Mouse (Mus musculus): ENCODE measurements around the gene Golph3. TPM values are rescaled to one million over a fixed set of nuclear protein-coding genes. Genes with fewer than 3 reads are reported as not detected.
A peak's percentile ranks its signal among the peaks of the same experiment; 100 is the strongest.

Gene Golph3
- total RNA-seq (2021): 10 to 100 TPM; 92.1 to 99.2 TPM

DNA sequence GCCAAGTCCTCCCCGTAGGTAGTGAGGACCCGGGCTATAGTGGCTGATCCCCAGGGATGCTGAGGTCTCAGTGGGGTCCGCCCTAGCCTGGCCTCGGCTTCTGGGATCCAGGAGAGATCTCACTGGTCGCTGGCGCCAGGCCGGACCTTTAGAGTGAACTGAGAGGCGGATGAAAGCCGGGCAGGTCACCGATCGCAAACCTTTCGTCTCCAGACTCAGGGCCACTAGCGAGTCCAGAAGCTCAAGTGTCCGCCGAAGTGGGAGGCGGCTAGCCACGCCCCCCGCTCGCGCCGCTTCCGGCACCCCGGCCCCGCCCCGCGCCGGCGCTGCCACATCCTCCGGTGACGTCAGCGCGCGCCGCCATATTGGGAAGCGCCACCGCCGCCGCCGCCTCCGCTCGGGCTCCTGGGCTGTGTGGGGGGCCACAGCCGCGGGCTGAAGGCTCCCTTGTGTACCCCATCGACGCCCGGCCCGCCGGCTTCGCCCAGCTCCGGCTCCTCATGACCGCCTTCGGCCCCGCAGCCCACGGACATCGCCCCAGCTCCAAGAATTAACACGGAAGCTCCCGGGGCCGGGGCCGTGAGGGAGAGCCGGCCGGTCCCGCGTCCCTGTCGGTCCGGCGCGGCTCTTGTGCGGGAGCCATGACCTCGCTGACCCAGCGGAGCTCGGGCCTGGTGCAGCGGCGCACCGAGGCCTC, at the start of gene Golph3:
TSS of gene Golph3 (plus strand) at position 360 of the 697 bp plus-strand sequence.
- DNase-seq: peak; percentile 92 to 93

GRCm38 (mm10) chr15:12273325-12274052, 47.8 kb upstream of the Golph3 start:
- DNase-seq: no peak

DNA sequence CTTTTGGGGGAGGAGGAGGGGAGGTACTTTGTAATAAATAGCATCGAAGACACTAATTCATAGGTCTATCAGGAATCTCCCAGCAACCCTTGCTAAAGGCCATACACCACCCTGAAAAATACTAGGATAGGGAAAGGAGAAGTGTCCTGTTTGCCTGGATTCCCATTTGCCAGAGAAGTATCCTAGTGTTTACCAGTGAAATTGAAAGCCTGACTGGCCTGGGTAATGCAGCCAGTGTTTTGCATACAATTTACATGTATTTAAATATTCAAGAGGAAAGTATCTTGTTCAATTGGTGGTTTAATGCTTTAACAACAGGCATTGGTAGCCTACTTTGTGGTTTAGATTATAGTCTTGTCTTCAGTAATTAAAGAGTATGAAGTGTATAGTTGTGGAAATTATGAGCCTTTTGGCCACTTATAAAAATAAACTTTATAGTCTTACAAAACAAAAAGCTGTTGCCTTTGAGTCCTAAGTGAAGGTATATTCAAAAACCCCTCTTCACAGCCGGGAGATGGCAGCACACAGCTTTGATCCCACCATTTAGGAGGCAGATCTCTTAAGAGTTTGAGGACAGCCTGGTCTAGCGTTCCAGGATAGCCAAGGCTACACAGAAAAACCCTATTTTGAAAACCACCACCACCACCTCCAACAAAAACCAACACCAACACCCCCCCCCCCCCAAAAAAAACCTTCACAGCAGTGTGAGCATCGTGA, 47.0 kb upstream of the Golph3 start:
- DNase-seq: no peak

GRCm38 (mm10) chr15:12275091-12275623, 46.1 kb upstream of the Golph3 start:
- DNase-seq: no peak

DNA sequence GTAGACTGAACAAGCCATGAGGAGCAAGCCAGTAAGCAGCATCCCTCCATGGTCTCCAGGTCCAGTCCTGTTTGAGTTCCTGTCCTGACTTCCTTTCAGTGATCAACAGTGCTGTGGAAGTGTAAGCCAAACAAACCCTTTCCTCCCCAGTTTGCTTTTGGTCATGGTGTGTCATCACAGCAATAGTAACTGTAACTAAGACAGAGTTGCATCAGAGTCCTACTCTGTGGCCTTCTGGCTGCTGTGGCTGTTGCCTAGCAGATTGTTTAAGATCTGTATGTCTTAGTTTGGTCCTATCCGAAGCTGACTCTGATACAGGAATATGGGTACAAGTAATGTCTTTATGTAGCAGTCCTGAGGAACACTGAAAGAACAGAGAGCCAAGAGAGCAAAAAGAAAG, 41.4 kb upstream of the Golph3 start:
- DNase-seq: no peak

DNA sequence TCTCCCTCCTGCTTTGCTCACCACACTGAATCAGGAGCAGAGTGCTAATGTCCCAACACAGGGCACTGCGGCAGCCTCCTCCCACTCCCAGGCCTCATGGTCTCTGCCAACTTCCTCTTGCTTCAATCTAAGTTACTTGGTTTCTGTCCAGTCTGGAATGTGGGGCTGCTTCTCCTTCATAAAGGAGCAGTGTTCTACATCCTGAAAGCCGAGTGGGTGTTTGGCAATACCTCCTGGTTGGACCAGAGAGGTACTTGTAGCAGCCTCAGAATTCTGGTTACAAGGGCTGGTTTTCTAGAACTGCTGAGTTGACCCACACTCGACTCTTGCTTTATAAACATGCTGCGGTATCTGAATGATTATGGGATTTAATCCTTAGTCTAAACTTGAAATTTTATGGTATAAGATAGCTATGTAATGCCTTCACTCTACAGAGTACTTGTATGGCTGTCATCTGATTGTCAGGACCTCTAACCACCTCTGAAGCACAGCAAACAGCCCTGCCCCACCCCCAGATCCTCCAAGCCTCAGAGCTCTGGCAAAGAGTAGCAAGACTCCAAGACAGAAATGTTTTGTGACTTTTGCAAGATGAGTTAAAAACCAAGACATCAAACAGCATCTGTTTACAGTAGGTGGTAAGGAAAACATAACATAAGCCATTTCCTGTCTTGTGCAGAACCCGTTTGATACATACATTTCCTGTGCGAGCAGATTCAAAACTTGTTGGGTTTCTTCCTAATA, 36.3 kb upstream of the Golph3 start:
- DNase-seq: peak in 1 of 2 experiments; percentile 23

GRCm38 (mm10) chr15:12285535-12285809, 35.8 kb upstream of the Golph3 start:
- no peak for DNase-seq

DNA sequence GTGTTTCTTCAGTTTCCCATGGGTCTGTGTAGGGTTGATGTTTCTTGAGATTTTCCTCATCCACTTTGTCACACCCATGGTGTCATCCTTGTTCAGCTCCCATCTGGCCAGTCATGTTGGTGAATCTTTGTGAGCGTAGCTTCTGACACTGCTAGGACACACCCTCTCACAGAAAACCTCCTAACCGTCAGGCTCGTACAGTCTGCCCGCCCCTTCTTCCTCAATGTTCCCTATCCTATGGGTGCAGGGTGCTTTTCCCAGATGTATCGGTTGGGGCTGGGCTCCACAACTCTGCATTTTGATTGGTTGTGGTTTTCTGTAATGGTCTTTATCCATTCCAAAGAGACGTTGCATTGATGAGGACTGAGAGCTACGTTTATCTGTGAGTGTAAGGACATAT, 30.9 kb upstream of the Golph3 start:
- no peak for DNase-seq

DNA sequence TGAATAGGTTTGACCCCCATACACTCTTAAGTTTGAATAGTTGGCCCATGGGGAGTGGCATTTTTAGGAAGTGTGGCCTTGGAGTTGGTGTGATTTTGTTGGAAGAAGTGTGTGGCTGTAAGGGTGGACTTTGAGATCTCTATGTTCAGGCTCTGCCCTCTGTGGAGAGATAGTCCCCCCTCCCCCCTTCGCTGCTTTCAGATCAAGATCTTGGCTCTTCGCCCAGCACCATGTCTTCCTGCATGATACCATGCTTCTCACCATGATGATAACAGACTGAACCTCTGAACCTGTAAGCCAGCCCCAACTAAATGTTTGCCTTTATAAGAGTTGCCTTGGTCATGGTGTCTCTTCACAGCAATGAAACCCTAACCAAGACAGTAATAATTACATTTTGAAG, 29.5 kb upstream of the Golph3 start:
- DNase-seq: no peak

- DNase-seq: no peak
Measured at GRCm38 (mm10) chr15:12296228-12296627, 25.0 kb upstream of the Golph3 start.

- no peak for DNase-seq
Measured at GRCm38 (mm10) chr15:12298231-12298737, 23.0 kb upstream of the Golph3 start.

DNA sequence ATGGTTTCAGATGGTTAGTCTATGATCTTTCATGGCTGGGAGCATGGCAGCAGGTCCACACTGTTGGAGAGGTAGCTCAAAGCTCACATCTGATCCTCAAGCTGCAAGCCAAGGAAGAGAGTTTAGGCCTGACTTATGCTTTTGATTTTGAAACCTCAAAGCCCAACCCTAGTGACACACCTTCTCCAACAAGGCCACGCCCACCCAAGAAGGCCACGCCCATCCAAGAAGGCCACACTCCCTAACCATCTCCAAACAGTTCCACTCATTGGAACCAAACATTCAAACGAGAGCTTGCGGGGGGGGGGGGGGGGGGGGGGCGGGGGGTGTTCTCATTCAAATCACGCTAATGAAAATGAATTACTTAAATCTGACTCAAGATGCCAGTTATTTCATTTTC, 19.5 kb upstream of the Golph3 start:
- no peak for DNase-seq

DNA sequence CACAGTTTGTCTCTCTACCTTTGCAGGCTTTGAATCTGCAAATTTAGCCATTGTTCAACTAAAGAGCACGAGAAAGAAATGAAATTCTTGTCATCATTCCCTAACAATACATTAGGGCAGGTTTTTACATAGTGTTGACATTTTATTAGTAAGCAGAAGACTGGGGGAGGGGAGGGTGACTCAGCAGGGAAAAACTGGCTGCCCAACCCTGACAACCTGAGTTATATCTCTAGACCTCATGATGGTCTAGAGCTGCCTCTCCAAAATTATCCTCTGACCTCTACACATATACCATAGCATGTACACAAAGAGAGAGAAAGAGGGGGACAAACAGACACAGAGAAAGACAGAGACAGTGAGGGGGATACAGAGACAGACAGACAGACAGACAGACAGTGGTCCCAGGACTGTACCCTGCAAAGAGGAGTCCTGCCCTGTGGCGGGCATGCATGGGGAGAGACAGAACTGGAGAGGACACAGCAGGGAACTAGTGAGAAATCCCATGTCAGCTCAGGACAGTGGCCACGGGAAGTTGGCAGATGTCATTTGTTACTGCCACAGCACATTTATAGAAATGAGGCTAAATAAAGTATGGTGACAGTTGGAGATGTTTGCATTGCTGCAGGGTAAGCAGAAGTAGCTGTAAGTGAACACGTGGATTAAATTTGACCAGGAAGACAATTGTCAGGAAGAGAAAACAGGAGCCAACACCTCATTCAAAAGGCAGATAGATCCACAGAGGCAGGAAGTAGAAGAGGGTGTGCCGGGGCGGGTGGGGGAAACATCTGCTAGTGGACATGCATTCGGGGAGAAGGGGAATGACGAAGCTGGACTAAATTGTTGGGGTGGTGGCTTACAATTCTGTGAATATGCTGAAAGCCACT, 14.8 kb upstream of the Golph3 start:
- no peak for DNase-seq

GRCm38 (mm10) chr15:12307114-12307513, 14.1 kb upstream of the Golph3 start:
- DNase-seq: no peak

DNA sequence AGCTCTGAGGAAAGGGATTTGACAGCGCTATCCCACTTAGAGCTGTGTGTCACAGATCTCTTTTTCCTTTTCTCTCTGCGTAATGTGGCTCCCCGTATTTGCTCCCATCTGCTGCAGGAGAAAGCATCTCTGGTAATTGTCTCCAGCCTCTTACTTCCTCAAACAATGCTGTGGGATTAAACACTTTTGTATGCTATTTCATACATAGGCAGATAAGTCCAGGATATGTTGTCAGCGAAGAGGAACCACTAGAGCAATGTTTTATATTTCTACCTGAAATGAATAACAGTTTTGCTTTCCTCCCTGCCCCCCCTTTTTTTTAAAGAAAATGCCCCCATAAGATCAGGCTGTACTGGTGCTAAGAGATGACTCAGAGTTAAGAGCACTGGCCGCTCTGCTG, 12.7 kb upstream of the Golph3 start:
- DNase-seq: no peak

DNA sequence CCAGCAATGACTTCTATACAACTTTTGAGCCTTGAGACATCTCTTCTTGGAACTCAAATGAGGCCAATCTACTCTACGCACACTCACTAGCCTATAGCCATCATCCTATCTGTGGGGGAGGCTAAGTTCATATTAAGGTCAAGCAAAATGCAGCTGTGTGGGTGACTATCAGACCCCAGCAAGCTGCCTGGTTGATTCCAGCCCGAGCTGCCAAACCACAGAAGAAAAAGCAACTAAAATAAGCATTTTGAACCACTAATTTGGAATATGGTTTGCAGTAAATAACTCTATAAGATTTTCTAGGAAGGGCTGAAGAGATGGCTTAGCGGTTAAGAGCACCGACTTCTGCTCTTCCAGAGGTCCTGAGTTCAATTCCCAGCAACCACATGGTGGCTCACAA, 10.6 kb upstream of the Golph3 start:
- no peak for DNase-seq

DNA sequence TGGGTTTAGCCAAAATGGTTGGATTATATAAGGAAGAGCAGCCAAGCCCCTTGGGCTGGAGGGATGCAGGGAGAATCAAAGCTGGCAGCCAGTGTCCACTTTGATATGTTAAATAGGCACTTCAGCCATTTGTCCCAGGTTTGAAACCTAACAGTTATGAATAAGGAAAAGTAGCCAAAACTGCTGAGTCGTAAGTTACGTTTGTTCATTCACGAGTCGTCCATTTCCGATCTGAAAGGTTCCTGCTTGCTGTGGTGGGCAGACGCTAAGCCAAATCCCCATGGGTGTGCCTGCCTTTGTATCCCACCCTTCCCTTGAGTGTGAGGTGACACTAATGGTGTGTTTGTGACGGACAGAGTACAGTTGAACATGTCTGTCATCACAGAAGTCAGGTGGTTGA, 9.8 kb upstream of the Golph3 start:
- DNase-seq: no peak

- DNase-seq: no peak
Measured at GRCm38 (mm10) chr15:12313255-12313654, 8.0 kb upstream of the Golph3 start.

- no peak for DNase-seq
Measured at GRCm38 (mm10) chr15:12314584-12314983, 6.7 kb upstream of the Golph3 start.

DNA sequence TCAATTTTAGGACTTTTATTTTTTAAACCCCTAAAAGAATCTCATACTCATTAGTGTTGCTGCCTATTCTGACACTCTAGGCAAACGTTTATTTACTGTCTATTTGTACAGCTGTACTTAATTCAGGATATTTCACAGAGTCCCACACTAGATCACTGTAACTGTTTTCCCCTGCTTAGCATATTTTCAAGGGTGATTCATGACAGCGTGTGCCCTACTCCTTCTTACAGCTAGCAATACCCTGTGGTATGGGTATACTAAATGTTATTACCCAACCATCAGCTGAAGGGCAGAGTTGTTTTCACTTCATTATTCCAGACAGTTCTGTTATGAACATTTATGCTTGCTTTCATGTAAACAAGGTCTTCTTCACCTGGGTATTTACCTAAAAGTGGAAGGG, 5.3 kb upstream of the Golph3 start:
- DNase-seq: no peak

- no peak for DNase-seq
Measured at GRCm38 (mm10) chr15:12317290-12317689, 4.0 kb upstream of the Golph3 start.

DNA sequence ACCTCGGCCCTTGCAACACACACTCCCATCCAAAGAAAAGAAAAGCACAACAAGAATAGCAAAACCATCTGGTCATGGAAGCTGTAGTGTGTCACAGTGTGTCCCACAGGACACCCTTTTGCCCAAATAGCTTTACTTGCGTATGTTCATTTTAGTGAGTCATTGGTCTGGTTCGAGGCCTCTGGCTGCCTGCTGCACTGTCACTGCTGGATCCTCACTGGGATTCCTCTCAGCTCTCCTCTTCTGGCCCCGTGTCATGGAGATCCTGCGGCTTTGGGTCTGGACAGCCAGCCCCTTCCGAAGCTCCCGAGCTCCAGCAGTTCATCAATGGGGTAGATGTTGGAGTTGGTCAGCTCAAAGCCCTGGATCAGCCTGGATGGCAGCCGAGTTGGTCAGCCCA, 2.8 kb upstream of the Golph3 start:
- no peak for DNase-seq

Data from layer of hippocampus, postnatal 36 days (tissue).